Mouse (Mus musculus): ENCODE results near the gene Polr3h. TPM values are rescaled to one million over a fixed set of nuclear protein-coding genes. Genes with fewer than 3 reads are reported as not detected.

Polr3h gene
- total and polyA plus RNA-seq, 3 experiments: 40.5 to 224 (median 59.3) TPM

GRCm38 (mm10) chr15:81958906-81959305, 32.9 kb upstream of the Polr3h start:
- in situ Hi-C loops (cut with MboI; ENCODE audit: low pct_ligation_motif_present, low pct_unique_long_range_greater_than_20kb, low sequenced_read_pairs): no loop called here
- H3K9me3 ChIP-seq (replicated peaks; ENCODE audit: low read length): no peaks in the 10 kb centered on the region
- peaks cover 30 to 48% of the 10 kb centered on the region in 2 experiments for H3K36me3 ChIP-seq (replicated peaks in 1 of 2; ENCODE audit: control insufficient read depth in 1 of 2, insufficient read depth in 1 of 2, low read length in 1 of 2)
- H3K27me3 ChIP-seq (replicated peaks): no peaks in the 10 kb centered on the region
- H3K9ac ChIP-seq (ENCODE audit: insufficient read depth, low read depth): peak overlapping the region; percentile 11; the same call in 1 of the 2 replicates
- no peak for DNase-seq (ENCODE audit: extremely low read depth)
- no peak overlapping the region for H3K4me3 ChIP-seq (replicated peaks in 1 of 3; ENCODE audit: low read depth in 2 of 3, low read length in 2 of 3, poor library complexity in 1 of 3)
- dilution Hi-C loops (cut with MboI; ENCODE audit: extremely low pct_ligation_motif_present, extremely low pct_unique_long_range_greater_than_20kb, low sequenced_read_pairs): no loop called here
- peaks cover 18% of the 10 kb centered on the region for H3K79me2 ChIP-seq (replicated peaks; ENCODE audit: control insufficient read depth, extremely low read depth, insufficient read depth, poor library complexity, severe bottlenecking)
- no peak overlapping the region for H3K27ac ChIP-seq (ENCODE audit: insufficient read depth, low read depth)
- no peak overlapping the region; the same call in 1 of the 2 replicates for H3K4me2 ChIP-seq (ENCODE audit: insufficient read depth, low read depth, poor library complexity, severe bottlenecking)
- peaks cover 0 to 22% of the 10 kb centered on the region in 2 experiments; a peak in 2 of 4 replicates for H3K4me1 ChIP-seq (ENCODE audit: control insufficient read depth in 1 of 2, insufficient read depth in 2 of 2)
- TF ChIP-seq NELFE (IDR thresholded peaks at IDR 0.05; ENCODE audit: low read depth, low read length) (no peak), MXI1 (IDR thresholded peaks at IDR 0.05; ENCODE audit: low read depth, low read length) (no peak), MYC (IDR thresholded peaks at IDR 0.05; ENCODE audit: low read depth, low read length) (no peak), POLR2A (IDR thresholded peaks at IDR 0.05; ENCODE audit: low read depth, low read length) (no peak), CHD2 (IDR thresholded peaks at IDR 0.05; ENCODE audit: low read length) (no peak)

- TF ChIP-seq CHD1 (IDR thresholded peaks at IDR 0.05; ENCODE audit: low read depth, low read length) (no peak), RAD21 (IDR thresholded peaks at IDR 0.05; ENCODE audit: low read depth, low read length) (no peak), MAZ (IDR thresholded peaks at IDR 0.05; ENCODE audit: low read depth, low read length) (no peak), MYC (IDR thresholded peaks at IDR 0.05; ENCODE audit: low read depth, low read length) (no peak), TBP (conservative IDR thresholded peaks at IDR 0.05; ENCODE audit: low read depth, low read length) (no peak), KAT2A (IDR thresholded peaks at IDR 0.05; ENCODE audit: insufficient replicate concordance, low read length) (no peak), TCF12 (IDR thresholded peaks at IDR 0.05; ENCODE audit: low read depth, low read length) (no peak), NRF1 (IDR thresholded peaks at IDR 0.05; ENCODE audit: low read depth, low read length) (no peak)
- dilution Hi-C loops (cut with MboI; ENCODE audit: extremely low pct_ligation_motif_present, extremely low pct_unique_long_range_greater_than_20kb, low sequenced_read_pairs): no loop called here
- peaks cover 18% of the 10 kb centered on the region for H3K79me2 ChIP-seq (replicated peaks; ENCODE audit: control insufficient read depth, extremely low read depth, insufficient read depth, poor library complexity, severe bottlenecking)
- H3K4me2 ChIP-seq (ENCODE audit: insufficient read depth, low read depth, poor library complexity, severe bottlenecking): no peak overlapping the region
- no peak overlapping the region for H3K9ac ChIP-seq (ENCODE audit: insufficient read depth, low read depth)
- H3K4me1 ChIP-seq (ENCODE audit: control insufficient read depth in 1 of 2, insufficient read depth in 2 of 2): peaks cover 0 to 22% of the 10 kb centered on the region in 2 experiments; a peak in 2 of 4 replicates
- no peak overlapping the region for H3K27ac ChIP-seq (ENCODE audit: insufficient read depth, low read depth)
- H3K27me3 ChIP-seq (replicated peaks): no peaks in the 10 kb centered on the region
- in situ Hi-C loops (cut with MboI; ENCODE audit: low pct_ligation_motif_present, low pct_unique_long_range_greater_than_20kb, low sequenced_read_pairs): no loop called here
- H3K4me3 ChIP-seq (replicated peaks in 1 of 3; ENCODE audit: low read depth in 2 of 3, low read length in 2 of 3, poor library complexity in 1 of 3): no peak overlapping the region
- H3K9me3 ChIP-seq (replicated peaks; ENCODE audit: low read length): no peaks in the 10 kb centered on the region
- H3K36me3 ChIP-seq (replicated peaks in 1 of 2; ENCODE audit: control insufficient read depth in 1 of 2, insufficient read depth in 1 of 2, low read length in 1 of 2): peaks cover 40 to 60% of the 10 kb centered on the region in 2 experiments
- DNase-seq (ENCODE audit: extremely low read depth): no peak
These were observed 31.6 kb upstream of the Polr3h start for GRCm38 (mm10) chr15:81957598-81957997.

- Histone ChIP-seq H3K36me3 (replicated peaks in 1 of 2; ENCODE audit: control insufficient read depth in 1 of 2, insufficient read depth in 1 of 2, low read length in 1 of 2) (peaks cover 51 to 72% of the 10 kb centered on the region in 2 experiments), H3K4me2 (ENCODE audit: insufficient read depth, low read depth, poor library complexity, severe bottlenecking) (no peak overlapping the region), H3K27ac (ENCODE audit: insufficient read depth, low read depth) (no peak overlapping the region), H3K9me3 (replicated peaks; ENCODE audit: low read length) (no peaks in the 10 kb centered on the region), H3K27me3 (replicated peaks) (no peaks in the 10 kb centered on the region), H3K4me1 (ENCODE audit: control insufficient read depth in 1 of 2, insufficient read depth in 2 of 2) (peaks cover 0 to 20% of the 10 kb centered on the region in 2 experiments; a peak in 2 of 4 replicates), H3K79me2 (replicated peaks; ENCODE audit: control insufficient read depth, extremely low read depth, insufficient read depth, poor library complexity, severe bottlenecking) (peaks cover 18% of the 10 kb centered on the region), H3K4me3 (replicated peaks in 1 of 3; ENCODE audit: low read depth in 2 of 3, low read length in 2 of 3, poor library complexity in 1 of 3) (no peak overlapping the region), H3K9ac (ENCODE audit: insufficient read depth, low read depth) (no peak overlapping the region)
- in situ Hi-C loops (cut with MboI; ENCODE audit: low pct_ligation_motif_present, low pct_unique_long_range_greater_than_20kb, low sequenced_read_pairs): no loop called here
- peak; percentile 57 for DNase-seq (ENCODE audit: extremely low read depth)
- dilution Hi-C loops (cut with MboI; ENCODE audit: extremely low pct_ligation_motif_present, extremely low pct_unique_long_range_greater_than_20kb, low sequenced_read_pairs): no loop called here
- TF ChIP-seq RAD21 (IDR thresholded peaks at IDR 0.05; ENCODE audit: low read depth, low read length) (peak; percentile 52), E2F4 (IDR thresholded peaks at IDR 0.05; ENCODE audit: insufficient replicate concordance, low read depth, low read length) (no peak), SMC3 (IDR thresholded peaks at IDR 0.05; ENCODE audit: low read depth, low read length) (peak; percentile 83), IRF4 (IDR thresholded peaks at IDR 0.05; ENCODE audit: low read depth, low read length) (no peak), SIN3A (IDR thresholded peaks at IDR 0.05; ENCODE audit: low read length) (no peak), CTCF (conservative IDR thresholded peaks at IDR 0.05 in 1 of 2, IDR thresholded peaks at IDR 0.05 in 1 of 2; ENCODE audit: low read depth in 2 of 2, low read length in 2 of 2) (peak; percentile 69 to 100), USF2 (conservative IDR thresholded peaks at IDR 0.05; ENCODE audit: low read depth, low read length) (no peak)
These were observed 30.4 kb upstream of the Polr3h start for GRCm38 (mm10) chr15:81956457-81956856.

All from CH12.LX (cell line).